Mouse (Mus musculus): ENCODE data around the gene Actn3. TPM values are rescaled to one million over a fixed set of nuclear protein-coding genes. Genes with fewer than 3 reads are reported as not detected.

Actn3 gene
- polyA plus RNA-seq (2015; fragmentation: Nextera tagmentation; extraction: Ambion mirVana), result 1.1 and 1.2 TPM in 2 replicates

GRCm38 (mm10) chr19:4877785-4878184 lies at the start of gene Actn3:
TSS of gene Actn3 (minus strand) at chr19:4877909.

GRCm38 (mm10) chr19:4905979-4906794 lies 28.5 kb upstream of the Actn3 start, which contains the start of gene Bbs1:
TSS of gene Bbs1 (minus strand) at chr19:4906628.

GRCm38 (mm10) chr19:4878405-4879323 lies 955 bp upstream of the Actn3 start, which contains the start of gene Zdhhc24:
TSS of gene Zdhhc24 (plus strand) at chr19:4878668.

GRCm38 (mm10) chr19:4854552-4855469 lies 22.9 kb downstream of the Actn3 start, which contains the start of gene Ctsf:
TSS of gene Ctsf (plus strand) at chr19:4855130.

GRCm38 (mm10) chr19:4839149-4839548 lies 38.6 kb downstream of the Actn3 start, which contains the start of the genes Ccs and Ccdc87:
TSS of gene Ccs (minus strand) at chr19:4839332.
TSS of gene Ccdc87 (plus strand) at chr19:4839366.

Other genes starting within 250 kb of the Actn3 start
- gene Gm960, start 179.2 kb downstream of the Actn3 start, polyA plus RNA-seq (2015; fragmentation: Nextera tagmentation; extraction: Ambion mirVana), result 1.4 and 1.7 TPM in 2 replicates
- 0.12 and 0.44 TPM in 2 replicates for gene Sptbn2, start 166.7 kb downstream of the Actn3 start, polyA plus RNA-seq (2015; fragmentation: Nextera tagmentation; extraction: Ambion mirVana)
- gene Rbm4b, start 121.4 kb downstream of the Actn3 start, polyA plus RNA-seq (2015; fragmentation: Nextera tagmentation; extraction: Ambion mirVana), result 24.7 and 27.6 TPM in 2 replicates
- 18.2 and 21.2 TPM in 2 replicates for gene Rbm4, start 84.0 kb downstream of the Actn3 start, polyA plus RNA-seq (2015; fragmentation: Nextera tagmentation; extraction: Ambion mirVana)
- 15.6 and 16.1 TPM in 2 replicates for gene Gm21992, start 66.3 kb downstream of the Actn3 start, polyA plus RNA-seq (2015; fragmentation: Nextera tagmentation; extraction: Ambion mirVana)
- 32.0 and 37.2 TPM in 2 replicates for gene Rbm14, start 66.3 kb downstream of the Actn3 start, polyA plus RNA-seq (2015; fragmentation: Nextera tagmentation; extraction: Ambion mirVana)
- gene Ccs, start 38.6 kb downstream of the Actn3 start, polyA plus RNA-seq (2015; fragmentation: Nextera tagmentation; extraction: Ambion mirVana), result 42.7 TPM in 2 replicates
- gene Ccdc87, start 38.5 kb downstream of the Actn3 start, polyA plus RNA-seq (2015; fragmentation: Nextera tagmentation; extraction: Ambion mirVana), result not detected in 2 replicates
- 56.0 and 61.5 TPM in 2 replicates for gene Ctsf, start 22.8 kb downstream of the Actn3 start, polyA plus RNA-seq (2015; fragmentation: Nextera tagmentation; extraction: Ambion mirVana)
- 13.3 and 14.1 TPM in 2 replicates for gene Zdhhc24, start 759 bp upstream of the Actn3 start, polyA plus RNA-seq (2015; fragmentation: Nextera tagmentation; extraction: Ambion mirVana)
- 1.1 and 1.3 TPM in 2 replicates for gene Bbs1, start 28.7 kb upstream of the Actn3 start, polyA plus RNA-seq (2015; fragmentation: Nextera tagmentation; extraction: Ambion mirVana)
- gene Dpp3, start 50.4 kb upstream of the Actn3 start, polyA plus RNA-seq (2015; fragmentation: Nextera tagmentation; extraction: Ambion mirVana), result 39.0 and 42.5 TPM in 2 replicates
- 0.23 and 0.37 TPM in 2 replicates for gene Peli3, start 65.2 kb upstream of the Actn3 start, polyA plus RNA-seq (2015; fragmentation: Nextera tagmentation; extraction: Ambion mirVana)
- gene Mrpl11, start 84.2 kb upstream of the Actn3 start, polyA plus RNA-seq (2015; fragmentation: Nextera tagmentation; extraction: Ambion mirVana), result 61.8 and 64.4 TPM in 2 replicates
- gene Npas4, start 112.4 kb upstream of the Actn3 start, polyA plus RNA-seq (2015; fragmentation: Nextera tagmentation; extraction: Ambion mirVana), result 0.04 TPM in 1 of 2 replicates, not detected in the other
- gene Slc29a2, start 146.0 kb upstream of the Actn3 start, polyA plus RNA-seq (2015; fragmentation: Nextera tagmentation; extraction: Ambion mirVana), result 2.0 and 2.2 TPM in 2 replicates
- 11.1 and 13.7 TPM in 2 replicates for gene B4gat1, start 160.9 kb upstream of the Actn3 start, polyA plus RNA-seq (2015; fragmentation: Nextera tagmentation; extraction: Ambion mirVana)
- gene AC124502.3, start 161.0 kb upstream of the Actn3 start, polyA plus RNA-seq (2015; fragmentation: Nextera tagmentation; extraction: Ambion mirVana), result 0.15 and 0.46 TPM in 2 replicates
- 39.5 and 39.6 TPM in 2 replicates for gene Brms1, start 163.4 kb upstream of the Actn3 start, polyA plus RNA-seq (2015; fragmentation: Nextera tagmentation; extraction: Ambion mirVana)
- 0.75 and 0.99 TPM in 2 replicates for gene Rin1, start 172.6 kb upstream of the Actn3 start, polyA plus RNA-seq (2015; fragmentation: Nextera tagmentation; extraction: Ambion mirVana)
- gene Cd248, start 190.2 kb upstream of the Actn3 start, polyA plus RNA-seq (2015; fragmentation: Nextera tagmentation; extraction: Ambion mirVana), result 11.8 and 17.6 TPM in 2 replicates
- 4.4 and 4.5 TPM in 2 replicates for gene Tmem151a, start 207.6 kb upstream of the Actn3 start, polyA plus RNA-seq (2015; fragmentation: Nextera tagmentation; extraction: Ambion mirVana)
- 43.9 and 51.8 TPM in 2 replicates for gene Yif1a, start 210.6 kb upstream of the Actn3 start, polyA plus RNA-seq (2015; fragmentation: Nextera tagmentation; extraction: Ambion mirVana)
- 0.78 and 0.99 TPM in 2 replicates for gene Cnih2, start 220.6 kb upstream of the Actn3 start, polyA plus RNA-seq (2015; fragmentation: Nextera tagmentation; extraction: Ambion mirVana)
- gene Rab1b, start 229.2 kb upstream of the Actn3 start, polyA plus RNA-seq (2015; fragmentation: Nextera tagmentation; extraction: Ambion mirVana), result 88.0 and 103 TPM in 2 replicates
- gene Klc2, start 240.7 kb upstream of the Actn3 start, polyA plus RNA-seq (2015; fragmentation: Nextera tagmentation; extraction: Ambion mirVana), result 2.9 and 4.6 TPM in 2 replicates